Mouse (Mus musculus): ENCODE results near the gene Prss23. TPM values are rescaled to one million over a fixed set of nuclear protein-coding genes. Genes with fewer than 3 reads are reported as not detected.

The Prss23 gene
- polyA plus RNA-seq, 1 experiment from 2014 or later = 33.4 TPM

DNA sequence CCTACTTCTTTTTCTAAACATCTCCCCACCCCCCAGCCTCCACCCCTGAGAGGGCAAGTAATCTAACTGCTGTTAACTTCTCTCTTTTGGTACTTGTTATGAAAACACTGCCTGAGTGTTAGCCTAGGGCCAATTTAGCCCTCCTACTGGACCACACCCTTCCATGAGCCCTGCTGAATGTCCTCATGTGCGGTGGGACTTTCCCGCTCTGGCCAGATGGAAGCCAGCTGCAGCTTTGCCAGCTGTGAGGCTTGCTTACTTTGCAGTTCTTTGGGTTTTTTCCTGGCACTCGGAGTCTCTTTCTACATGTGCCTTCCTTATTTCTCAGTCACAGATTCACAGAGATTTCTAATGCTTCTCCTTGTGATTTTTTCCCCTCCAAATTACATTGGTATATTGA lies 45.3 kb downstream of the Prss23 start:
- no peaks in the 10 kb centered on the region for H3K9me3 ChIP-seq
- no peak overlapping the region for H3K27ac ChIP-seq (replicated peaks)
- H3K4me1 ChIP-seq = peaks cover 16% of the 10 kb centered on the region
- 54% methylated on average over 3 of the region's 3 CpGs for WGBS
- no peak overlapping the region for H3K4me3 ChIP-seq
- H3K36me3 ChIP-seq (replicated peaks) = no peaks in the 10 kb centered on the region
- peak; percentile 21 for DNase-seq (ENCODE audit: low spot score)
- H3K27me3 ChIP-seq (replicated peaks; ENCODE audit: low read depth, poor library complexity, severe bottlenecking) = no peaks in the 10 kb centered on the region

DNA sequence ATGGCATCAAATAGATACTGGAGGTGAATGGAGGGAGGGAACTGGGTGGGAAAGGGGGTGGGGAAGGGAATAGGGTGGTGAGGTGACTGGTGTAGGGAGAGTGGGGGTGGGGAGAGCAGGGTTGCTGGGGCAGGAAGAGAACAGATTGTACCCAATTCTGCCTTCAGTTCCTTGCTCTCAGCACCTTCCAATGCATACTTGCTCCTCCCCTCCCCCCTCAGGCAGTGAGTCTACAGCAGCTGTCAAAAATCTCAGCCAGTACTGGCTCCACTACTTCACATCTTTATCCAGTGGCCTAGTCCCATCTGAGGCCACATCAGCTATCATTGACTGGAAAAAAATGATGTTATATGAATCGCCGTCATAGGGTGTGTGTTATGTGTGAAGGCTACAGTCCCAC lies 48.5 kb downstream of the Prss23 start:
- Histone ChIP-seq H3K4me1 (peaks cover 16% of the 10 kb centered on the region), H3K9me3 (no peaks in the 10 kb centered on the region), H3K27me3 (replicated peaks; ENCODE audit: low read depth, poor library complexity, severe bottlenecking) (peaks cover 17% of the 10 kb centered on the region; the same call in 1 of the 2 replicates), H3K27ac (replicated peaks) (no peak overlapping the region), H3K4me3 (no peak overlapping the region), H3K36me3 (replicated peaks) (no peaks in the 10 kb centered on the region)
- WGBS = 89% methylated on average over 2 of the region's 2 CpGs
- DNase-seq (ENCODE audit: low spot score) = no peak

DNA sequence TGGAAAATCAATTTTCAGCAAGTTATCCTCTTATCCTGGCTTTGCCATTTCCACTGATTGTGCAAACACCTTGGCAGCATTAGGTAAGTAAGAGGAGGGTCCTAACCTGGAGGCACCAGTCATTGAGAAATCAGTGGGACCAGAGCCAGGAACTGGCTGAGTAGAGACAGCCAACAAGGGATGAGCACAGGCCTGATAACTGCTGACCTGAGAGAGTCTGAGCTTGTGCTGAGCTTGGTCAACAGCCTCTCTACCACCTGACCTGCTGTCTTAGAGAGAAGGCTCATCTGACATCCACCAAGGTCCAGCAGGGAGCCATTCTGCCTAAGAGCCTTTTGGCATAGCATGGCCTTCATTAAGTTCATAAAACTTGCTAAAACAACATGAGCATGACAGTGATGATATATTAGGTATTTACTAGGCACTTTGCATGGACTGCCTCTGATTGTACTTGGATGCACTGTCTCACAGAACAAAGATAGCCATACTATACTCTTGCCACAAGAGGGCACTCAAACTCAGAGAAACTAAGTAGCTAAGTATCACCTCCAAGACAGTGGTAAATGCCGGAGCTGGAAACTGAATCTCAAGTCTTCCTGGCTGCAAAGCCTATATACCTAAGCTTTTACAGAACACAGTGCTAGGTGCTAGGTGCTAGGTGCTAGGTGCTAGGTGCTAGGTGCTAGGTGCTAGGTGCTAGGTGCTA lies 49.5 kb downstream of the Prss23 start:
- H3K9me3 ChIP-seq = no peaks in the 10 kb centered on the region
- 8% methylated on average over 1 of the region's 1 CpGs for WGBS
- no peak overlapping the region for H3K27ac ChIP-seq (replicated peaks)
- peaks cover 17% of the 10 kb centered on the region; the same call in 1 of the 2 replicates for H3K27me3 ChIP-seq (replicated peaks; ENCODE audit: low read depth, poor library complexity, severe bottlenecking)
- peaks cover 16% of the 10 kb centered on the region for H3K4me1 ChIP-seq
- H3K36me3 ChIP-seq (replicated peaks) = no peaks in the 10 kb centered on the region
- H3K4me3 ChIP-seq = no peak overlapping the region
- no peak for DNase-seq (ENCODE audit: low spot score)

DNA sequence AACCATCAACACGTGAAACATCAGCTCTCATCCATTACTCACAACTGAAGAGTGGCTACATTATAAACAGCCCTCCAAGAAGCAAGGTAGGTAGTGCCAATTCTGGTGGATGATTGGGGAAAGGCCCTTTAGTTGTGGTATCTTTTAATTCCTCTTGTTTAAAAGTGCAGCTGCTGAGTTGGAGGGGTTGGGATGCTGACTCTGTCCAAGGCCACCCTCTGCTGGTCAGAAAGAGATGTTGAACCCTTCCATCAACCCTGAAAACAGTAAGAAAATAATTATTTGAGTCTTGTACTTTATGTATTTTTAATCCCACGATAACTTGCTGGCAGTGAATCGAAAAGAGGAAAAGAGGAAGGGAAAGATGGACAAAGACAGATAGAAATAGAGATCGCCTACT lies 53.5 kb downstream of the Prss23 start:
- peaks cover 11% of the 10 kb centered on the region for H3K4me1 ChIP-seq
- H3K9me3 ChIP-seq = no peaks in the 10 kb centered on the region
- H3K27ac ChIP-seq (replicated peaks) = no peak overlapping the region
- no peak overlapping the region for H3K4me3 ChIP-seq
- 56% methylated on average over 4 of the region's 4 CpGs for WGBS
- H3K27me3 ChIP-seq (replicated peaks; ENCODE audit: low read depth, poor library complexity, severe bottlenecking) = peaks cover 17% of the 10 kb centered on the region; the same call in 1 of the 2 replicates
- H3K36me3 ChIP-seq (replicated peaks) = no peaks in the 10 kb centered on the region
- DNase-seq (ENCODE audit: low spot score) = peak; percentile 40

DNA sequence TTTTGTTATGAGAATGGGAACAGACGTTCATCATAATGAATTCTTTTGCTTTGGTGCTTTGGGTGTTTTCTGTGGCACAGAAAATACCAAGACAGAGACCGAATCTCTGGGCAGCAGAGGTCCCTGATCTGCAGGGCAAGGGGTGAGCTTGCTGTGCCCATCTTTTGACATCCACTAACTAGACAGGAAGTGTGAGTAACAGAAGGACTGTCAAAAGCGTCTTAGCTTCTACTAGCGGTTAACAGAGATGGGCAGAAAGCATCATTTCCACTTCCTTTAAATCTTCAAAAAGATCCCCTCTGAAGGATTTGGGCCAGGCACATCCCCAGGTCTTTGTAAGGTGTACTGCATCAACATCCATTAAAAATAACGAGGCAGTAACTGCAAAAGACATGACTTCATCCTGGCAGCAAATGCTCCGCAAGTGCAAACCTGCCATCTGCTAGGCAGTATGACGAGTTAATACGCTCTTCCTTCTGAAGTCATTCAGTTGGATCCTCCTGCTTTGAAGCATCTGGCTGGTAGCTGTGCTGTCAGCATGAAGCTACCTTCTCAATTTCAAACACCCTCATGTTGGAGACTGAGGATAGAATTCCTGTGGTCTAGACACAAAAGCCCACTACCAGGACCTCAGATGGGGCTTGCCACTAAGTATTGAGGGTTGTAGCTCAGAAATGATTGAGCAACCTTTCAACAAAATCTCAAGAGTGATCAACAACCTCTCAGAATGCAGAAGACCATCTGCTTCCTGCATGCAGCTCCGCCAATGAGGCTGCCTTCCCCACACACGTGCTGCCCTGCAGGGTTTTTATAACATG lies 63.0 kb downstream of the Prss23 start:
- peaks cover 37% of the 10 kb centered on the region for H3K4me1 ChIP-seq
- H3K27me3 ChIP-seq (replicated peaks; ENCODE audit: low read depth, poor library complexity, severe bottlenecking) = no peaks in the 10 kb centered on the region
- WGBS = 68% methylated on average over 10 of the region's 10 CpGs
- no peaks in the 10 kb centered on the region for H3K36me3 ChIP-seq (replicated peaks)
- no peak overlapping the region for H3K4me3 ChIP-seq
- H3K27ac ChIP-seq (replicated peaks) = no peak overlapping the region
- H3K9me3 ChIP-seq = no peaks in the 10 kb centered on the region
- DNase-seq (ENCODE audit: low spot score) = no peak

DNA sequence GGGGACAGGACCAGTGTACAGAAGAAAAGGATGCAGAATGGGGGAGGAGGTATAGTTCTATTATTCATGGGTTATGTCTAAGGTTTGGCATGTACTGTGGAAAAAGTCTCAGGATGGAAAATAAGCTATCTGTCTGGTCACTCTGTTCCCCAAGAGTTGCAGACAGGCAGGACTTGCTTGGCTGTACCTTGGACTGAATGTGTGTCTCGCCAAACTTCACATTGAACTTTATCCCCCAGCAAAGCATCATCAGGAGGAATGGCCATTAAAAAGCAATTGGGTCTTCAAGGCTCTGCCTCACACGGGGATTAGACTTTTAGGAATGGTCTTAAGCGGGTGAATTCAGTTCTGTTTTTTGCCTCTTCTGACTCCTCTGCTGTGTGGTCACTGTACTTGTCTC lies 63.7 kb downstream of the Prss23 start:
- no peaks in the 10 kb centered on the region for H3K27me3 ChIP-seq (replicated peaks; ENCODE audit: low read depth, poor library complexity, severe bottlenecking)
- peaks cover 37% of the 10 kb centered on the region for H3K4me1 ChIP-seq
- H3K9me3 ChIP-seq = no peaks in the 10 kb centered on the region
- WGBS = 82% methylated on average over 3 of the region's 3 CpGs
- no peaks in the 10 kb centered on the region for H3K36me3 ChIP-seq (replicated peaks)
- no peak overlapping the region for H3K27ac ChIP-seq (replicated peaks)
- no peak overlapping the region for H3K4me3 ChIP-seq
- no peak for DNase-seq (ENCODE audit: low spot score)

DNA sequence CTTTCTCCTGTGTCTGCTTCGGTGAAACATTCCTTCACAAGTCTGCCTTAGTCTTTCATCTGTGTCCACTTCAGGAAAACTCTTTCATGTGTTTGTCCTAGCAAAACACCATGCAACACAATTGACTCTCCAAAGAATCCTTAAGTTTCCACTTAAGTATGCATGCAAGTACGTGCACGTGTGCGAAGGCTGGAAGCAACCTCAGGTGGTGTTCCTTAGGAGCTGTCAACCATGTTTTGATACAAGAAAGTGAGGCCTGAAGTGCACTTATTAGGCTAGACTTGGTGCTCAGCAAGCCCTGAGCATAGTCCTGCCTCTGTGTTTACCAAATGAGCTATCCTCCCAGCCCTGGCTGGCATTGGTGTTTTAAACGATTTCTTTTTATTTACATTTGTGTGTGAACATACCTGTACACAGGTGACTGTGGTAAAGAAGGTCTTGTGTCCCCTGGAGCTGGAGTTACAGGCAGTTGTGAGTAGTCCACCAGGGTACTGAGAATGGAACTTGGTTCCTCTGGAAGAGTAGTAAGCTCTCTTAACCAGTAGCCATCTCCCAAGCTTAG lies 64.3 kb downstream of the Prss23 start:
- no peak overlapping the region for H3K4me3 ChIP-seq
- 91% methylated on average over 5 of the region's 5 CpGs for WGBS

DNA sequence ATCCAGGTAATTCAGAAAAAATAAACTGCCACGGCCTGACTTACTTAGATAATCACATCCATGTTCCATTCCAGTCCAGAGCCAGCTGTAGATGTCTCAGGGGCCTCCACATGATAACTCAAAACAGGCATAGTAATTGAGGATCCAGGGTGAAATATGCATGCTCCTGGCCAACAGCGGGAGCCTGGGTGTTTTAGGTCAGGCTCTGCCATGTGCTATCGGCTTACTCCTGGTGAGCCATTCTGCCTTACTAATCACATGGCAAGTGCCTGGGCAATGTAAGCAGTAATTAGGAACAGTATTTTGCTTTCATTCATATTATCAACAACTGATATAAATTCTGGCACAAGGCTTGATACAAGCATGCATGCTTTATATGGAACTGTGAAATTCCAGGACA lies 65.6 kb downstream of the Prss23 start:
- Histone ChIP-seq H3K36me3 (replicated peaks) (no peaks in the 10 kb centered on the region), H3K4me3 (no peak overlapping the region), H3K4me1 (peaks cover 49% of the 10 kb centered on the region), H3K27ac (replicated peaks) (no peak overlapping the region), H3K27me3 (replicated peaks; ENCODE audit: low read depth, poor library complexity, severe bottlenecking) (no peaks in the 10 kb centered on the region), H3K9me3 (no peaks in the 10 kb centered on the region)
- 39% methylated on average over 3 of the region's 3 CpGs for WGBS
- peak; percentile 69 for DNase-seq (ENCODE audit: low spot score)

More for the DNA sequence above, 64.3 kb downstream of the Prss23 start:
- no peaks in the 10 kb centered on the region for H3K27me3 ChIP-seq (replicated peaks; ENCODE audit: low read depth, poor library complexity, severe bottlenecking)
- H3K9me3 ChIP-seq = no peaks in the 10 kb centered on the region
- H3K4me1 ChIP-seq = peaks cover 40% of the 10 kb centered on the region
- 0 out of 2 replicates have a peak overlapping the region, but pooled peaks have one; percentile 3 for H3K27ac ChIP-seq (replicated peaks)
- H3K36me3 ChIP-seq (replicated peaks) = no peaks in the 10 kb centered on the region
- DNase-seq (ENCODE audit: low spot score) = no peak

DNA sequence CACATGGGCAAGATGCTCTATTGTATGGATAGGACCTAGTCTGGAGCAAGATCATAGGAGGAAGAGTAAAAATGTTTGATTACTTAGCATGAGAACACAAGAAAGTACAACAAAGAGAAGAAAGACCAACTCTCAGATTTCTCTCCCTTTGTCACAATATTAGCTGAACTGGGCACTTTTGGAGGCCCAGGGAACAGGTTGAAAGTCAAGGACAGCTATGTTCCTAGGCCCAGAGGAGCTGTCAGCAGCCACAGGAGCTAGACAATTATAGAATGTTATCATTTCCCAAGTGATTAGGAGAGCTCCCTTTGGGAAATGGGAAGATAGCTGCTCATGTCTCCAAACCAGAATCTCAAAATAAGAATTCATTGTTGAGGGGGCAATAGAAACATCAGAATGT lies 66.1 kb downstream of the Prss23 start:
- no peak overlapping the region for H3K4me3 ChIP-seq
- H3K4me1 ChIP-seq = peaks cover 54% of the 10 kb centered on the region
- H3K27me3 ChIP-seq (replicated peaks; ENCODE audit: low read depth, poor library complexity, severe bottlenecking) = no peaks in the 10 kb centered on the region
- no peaks in the 10 kb centered on the region for H3K36me3 ChIP-seq (replicated peaks)
- H3K9me3 ChIP-seq = no peaks in the 10 kb centered on the region
- H3K27ac ChIP-seq (replicated peaks) = peak overlapping the region; percentile 40
- DNase-seq (ENCODE audit: low spot score) = no peak

DNA sequence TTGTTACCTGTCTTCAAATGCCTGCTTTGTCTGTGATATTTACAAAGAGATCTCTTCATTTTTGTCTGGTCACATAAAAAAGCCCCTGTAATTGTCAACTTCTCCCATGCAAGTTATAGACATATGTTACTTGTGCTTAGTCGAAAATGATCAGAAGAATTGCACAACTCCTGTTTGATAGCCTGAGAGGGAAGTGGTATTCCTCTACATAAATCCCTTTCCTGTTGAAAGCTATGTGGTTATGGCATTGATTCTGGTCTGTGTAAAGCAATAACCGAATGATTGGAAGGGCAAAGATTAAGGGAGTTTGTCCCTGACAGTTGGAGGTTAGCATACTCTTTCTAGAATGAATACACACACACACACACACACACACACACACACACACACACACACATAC lies 67.3 kb downstream of the Prss23 start:
- Histone ChIP-seq H3K4me1 (peaks cover 65% of the 10 kb centered on the region), H3K27ac (replicated peaks) (no peak overlapping the region), H3K4me3 (no peak overlapping the region), H3K27me3 (replicated peaks; ENCODE audit: low read depth, poor library complexity, severe bottlenecking) (no peaks in the 10 kb centered on the region), H3K9me3 (no peaks in the 10 kb centered on the region), H3K36me3 (replicated peaks) (no peaks in the 10 kb centered on the region)
- 85% methylated on average over 2 of the region's 2 CpGs for WGBS
- DNase-seq (ENCODE audit: low spot score) = no peak
